Mouse (Mus musculus): ENCODE data around the gene Nmu.

Gene Nmu

DNA sequence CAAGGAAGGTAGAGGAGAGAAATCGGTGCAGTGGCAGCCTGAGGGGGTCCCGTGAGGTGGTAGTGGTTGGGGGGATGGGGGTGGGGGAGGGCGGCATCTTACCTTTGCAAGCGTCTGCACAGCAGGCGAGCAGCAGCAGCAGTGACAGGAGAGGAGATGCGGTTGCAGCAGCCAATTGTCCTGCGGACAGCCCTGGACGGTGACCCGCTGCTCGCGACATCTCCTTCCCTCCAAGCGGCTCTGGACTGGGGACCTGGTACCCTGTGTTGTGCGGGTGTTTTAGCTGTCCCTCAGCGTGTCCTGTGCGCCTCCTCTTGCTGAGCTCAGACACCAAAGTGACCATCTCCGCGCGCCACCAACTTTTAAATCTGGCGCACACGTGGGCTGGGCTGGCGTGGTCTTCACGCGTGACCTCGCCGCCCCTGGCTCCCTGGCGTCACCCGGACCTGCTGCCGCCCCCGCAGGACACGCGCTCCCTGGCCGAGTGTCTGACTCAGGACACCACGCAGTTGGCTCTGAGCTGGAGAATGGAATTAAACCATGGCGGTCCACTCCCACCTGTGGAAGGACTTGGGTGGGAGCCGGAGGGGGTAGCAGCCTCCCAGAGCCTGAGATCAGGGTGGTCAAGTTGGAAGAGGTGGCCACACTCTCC is at the start of gene Nmu:
Gene Nmu (minus strand): TSS at position 336 of the 652 bp plus-strand sequence.
- DNase-seq (ENCODE audit: low read depth, low spot score) = no peak

DNA sequence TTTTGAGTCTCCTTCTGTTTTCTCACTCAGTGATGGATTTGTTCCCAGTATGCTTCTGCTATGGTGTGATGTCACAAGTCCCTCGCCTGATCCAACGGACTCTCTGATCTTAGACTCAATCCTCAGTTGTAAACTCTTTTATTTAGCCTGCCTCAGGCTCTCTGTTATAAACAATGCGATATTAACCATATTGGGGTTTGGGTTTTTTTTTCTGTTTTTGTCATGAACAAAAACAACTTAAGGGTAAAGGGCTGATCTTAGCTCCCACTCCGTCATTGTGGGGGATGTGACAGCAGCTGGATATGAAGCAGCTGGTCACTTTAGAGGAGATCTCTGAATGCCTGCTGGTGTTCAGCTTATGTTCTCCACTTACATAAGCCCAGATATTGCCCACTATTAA is 48.1 kb upstream of the Nmu start:
- DNase-seq (ENCODE audit: low read depth, low spot score) = no peak

DNA sequence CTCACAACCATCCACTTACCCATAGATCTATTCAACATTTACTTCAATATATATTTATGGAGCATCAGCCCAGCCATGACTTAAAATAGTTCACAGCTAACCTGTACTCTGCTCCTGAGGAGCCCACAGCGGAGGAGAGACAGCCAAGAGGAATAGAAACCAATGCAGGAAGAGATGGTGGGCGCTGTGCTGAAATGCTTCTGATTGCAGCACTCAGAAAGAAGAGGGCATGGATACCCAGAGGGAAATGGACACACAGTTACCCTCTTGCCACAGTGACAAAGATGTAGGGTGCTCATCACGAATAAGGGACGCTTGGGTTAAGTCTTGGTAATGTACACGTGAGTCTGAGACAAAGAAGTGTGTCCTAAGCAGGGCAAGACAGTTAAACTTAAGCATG is 30.8 kb upstream of the Nmu start:
- DNase-seq (ENCODE audit: low read depth, low spot score) = no peak

DNA sequence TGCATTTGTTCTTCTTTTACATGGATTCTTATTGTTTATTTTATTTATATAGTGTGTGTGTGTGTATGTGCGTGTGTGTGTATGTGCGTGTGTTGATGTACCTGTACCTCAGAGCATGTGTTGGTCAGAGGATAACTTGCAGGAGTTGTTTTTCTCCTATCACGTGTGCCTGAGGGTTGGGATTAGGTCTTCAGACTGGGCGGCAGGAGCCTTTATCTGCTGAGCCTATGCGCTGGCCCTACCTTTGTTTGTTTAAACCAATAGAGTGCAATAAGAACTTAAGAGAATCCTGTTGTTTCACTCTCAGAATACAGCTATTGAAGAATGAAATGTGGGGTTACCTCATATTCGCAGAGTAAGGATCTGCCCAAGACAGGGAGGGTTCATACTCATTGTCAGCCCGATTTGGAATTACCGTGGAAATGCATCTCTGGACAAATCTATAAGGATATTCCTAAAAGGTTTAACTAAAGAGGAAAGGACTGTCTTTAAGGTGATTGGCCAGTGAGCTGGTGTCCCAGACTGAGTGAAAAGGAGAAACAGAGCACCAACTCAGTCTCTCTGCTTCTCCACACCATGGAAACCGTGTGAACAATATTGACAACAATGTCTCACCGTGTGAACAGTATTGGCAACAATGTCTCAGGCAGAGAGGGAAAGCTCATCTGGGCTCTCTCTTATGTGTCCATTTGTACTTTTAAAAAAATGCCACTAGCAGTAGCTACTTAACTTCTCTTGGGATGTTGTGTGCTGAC is 25.6 kb upstream of the Nmu start:
- no peak for DNase-seq (ENCODE audit: low read depth, low spot score)

DNA sequence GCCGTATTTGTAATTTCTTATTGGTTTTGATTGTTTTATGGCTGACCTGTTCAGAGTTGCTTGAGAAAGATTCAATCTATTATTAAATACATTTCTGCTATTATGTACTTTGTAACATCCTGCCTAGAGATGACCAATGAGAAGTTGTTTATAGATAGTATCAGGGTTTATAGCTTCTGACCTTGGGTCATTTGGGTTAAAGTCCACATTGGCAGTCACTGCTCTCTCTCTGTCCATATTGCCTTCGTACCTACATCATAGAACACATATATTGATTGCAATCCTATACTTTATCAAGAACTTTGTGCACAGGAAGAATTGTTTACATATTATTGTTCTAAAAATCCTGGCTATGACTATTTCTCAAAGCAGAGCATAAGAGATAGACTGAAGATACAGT is 24.9 kb upstream of the Nmu start:
- DNase-seq (ENCODE audit: low read depth, low spot score) = no peak

DNA sequence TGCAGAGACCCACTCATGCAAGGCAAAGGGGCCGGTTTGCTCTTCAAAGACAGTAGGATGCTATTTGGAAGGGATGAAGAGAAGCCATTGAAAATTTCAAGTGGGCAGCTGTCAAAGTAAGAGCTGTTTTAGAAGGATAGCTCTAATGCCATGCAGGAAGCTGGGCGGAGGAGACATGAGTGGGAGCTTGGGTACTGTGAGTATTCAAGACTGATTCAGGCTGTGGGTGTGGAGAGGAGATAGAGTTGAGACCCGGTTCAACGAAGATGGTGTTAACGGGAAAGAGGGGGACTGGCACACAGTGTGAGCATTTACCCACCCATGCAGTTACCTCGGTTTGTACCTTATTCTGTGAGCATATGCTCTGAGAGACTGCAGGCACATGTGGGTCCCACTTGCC is 20.1 kb upstream of the Nmu start:
- no peak for DNase-seq (ENCODE audit: low read depth, low spot score)

DNA sequence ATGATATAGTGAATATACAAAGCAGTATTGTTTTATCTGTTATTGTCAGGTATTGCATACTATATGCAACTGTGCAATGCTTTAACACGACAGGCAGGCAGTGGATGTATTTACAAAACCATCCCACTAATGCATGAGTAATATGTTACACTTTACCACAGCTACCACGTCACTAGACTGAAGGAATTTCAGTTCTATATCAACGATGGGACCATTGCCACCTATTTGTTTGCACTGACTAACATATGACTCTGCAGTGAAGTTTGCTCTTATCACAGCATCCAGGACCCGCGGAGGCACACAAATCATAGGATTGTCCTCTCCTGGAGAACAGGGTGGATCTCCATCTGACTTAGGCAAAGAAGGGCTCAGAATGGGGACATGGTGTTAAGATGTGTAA is 18.2 kb upstream of the Nmu start:
- no peak for DNase-seq (ENCODE audit: low read depth, low spot score)

DNA sequence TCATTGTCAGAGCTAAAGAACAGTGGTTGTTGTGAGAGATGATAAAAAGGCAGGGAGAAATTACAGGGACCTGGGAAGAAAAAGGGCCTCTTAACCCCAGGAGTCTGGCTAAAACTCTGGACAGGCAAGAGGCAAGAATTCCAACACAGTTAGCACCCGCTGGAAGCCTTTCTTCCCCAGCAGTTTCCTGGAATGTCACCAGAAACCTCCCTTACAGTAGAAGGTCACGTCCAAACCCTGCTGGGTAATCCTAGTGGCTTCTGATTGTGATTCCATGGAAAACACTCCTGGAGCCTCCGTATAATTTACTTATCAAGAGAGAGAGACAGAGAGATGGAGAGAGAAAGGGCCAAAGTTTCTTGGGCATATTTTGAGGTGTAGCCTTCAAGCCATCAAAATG is 15.6 kb upstream of the Nmu start:
- no peak for DNase-seq (ENCODE audit: low read depth, low spot score)

DNA sequence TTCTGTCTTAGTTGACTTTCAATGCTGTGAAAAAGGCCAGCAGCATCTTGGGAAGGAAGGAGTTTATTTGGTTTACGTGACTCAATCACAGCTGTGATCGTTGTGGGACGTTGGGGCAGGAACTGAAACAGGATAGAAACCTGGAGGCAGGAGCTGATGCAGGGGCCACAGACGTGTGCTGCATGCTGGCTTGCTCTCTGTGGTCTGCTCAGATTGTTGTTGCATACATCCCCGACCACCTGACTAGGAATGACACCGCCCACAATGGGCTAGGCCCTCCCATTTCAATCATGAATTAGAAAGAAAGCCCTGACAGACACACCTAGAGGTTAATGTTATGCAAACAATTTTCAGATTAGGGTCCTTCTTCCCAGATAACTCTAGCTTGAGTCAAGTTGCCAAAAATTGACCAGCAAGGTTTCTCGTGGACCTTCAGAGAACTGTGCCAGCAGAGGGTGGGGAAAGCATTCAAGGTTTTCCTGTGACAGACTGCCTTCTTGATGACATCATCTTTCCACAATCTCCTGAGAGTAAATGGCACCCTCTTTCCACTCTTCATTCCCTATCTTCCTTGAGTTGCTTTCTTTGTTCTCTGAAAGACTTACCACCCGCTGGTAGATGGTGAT is 5.7 kb upstream of the Nmu start:
- no peak for DNase-seq (ENCODE audit: low read depth, low spot score)

DNA sequence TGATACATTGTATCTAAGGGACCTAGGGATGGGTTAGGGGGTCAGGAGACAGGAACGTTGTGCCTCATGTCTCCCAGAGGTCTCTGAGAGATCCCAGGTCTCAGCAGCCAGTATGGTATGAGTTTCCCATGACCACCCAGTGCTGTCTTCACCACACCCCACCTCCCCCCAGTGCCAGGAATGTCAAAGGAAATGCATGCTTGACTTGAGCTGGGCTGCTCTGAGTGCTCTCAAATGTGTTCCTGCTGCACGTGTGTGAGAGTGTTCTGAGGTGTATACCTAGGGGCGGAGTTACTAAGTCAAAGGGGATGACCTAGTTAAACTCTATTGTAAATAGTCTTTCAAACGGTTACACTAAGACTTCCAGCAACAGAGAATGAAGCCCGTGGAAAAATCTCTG is 1.8 kb upstream of the Nmu start:
- no peak for DNase-seq (ENCODE audit: low read depth, low spot score)

DNA sequence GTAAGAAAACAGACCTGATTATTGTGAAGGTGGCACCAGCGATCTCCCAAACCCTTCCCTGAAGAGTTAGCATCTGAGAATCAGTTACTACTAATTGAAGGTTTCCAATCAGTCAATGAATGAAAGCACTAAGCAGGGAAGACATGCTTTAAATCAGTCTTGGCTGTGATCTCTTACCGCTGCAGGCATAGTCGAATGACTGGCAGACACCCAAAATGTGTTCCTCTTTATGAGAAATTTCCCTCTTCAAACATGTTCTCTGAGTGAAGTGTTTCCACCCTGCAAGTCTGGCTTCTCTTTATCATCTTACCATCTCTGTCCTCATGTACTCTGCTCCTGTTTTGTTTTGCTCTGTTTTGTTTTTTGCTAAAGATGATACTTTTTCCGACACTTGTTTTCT is 2.8 kb downstream of the Nmu start:
- DNase-seq (ENCODE audit: low read depth, low spot score) = no peak

DNA sequence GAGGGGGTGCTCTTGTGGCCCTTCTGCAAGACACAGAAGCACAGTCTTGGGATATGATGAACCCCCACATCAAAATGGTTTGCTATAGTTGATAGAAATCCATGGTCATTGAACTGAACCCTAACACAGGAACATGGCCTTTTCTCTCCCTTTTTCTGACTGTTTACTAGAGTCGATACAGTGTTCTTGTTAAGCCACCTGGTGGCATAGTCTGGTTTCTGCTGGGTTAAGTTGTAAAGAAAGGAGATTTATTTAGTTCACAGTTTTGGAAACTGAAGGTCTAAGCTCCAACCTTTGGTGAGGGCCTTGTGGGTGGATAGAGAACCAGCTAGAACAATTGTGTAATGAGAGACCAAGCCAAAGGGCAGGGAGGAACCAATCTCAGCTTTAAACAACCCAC is 3.5 kb downstream of the Nmu start:
- no peak for DNase-seq (ENCODE audit: low read depth, low spot score)

DNA sequence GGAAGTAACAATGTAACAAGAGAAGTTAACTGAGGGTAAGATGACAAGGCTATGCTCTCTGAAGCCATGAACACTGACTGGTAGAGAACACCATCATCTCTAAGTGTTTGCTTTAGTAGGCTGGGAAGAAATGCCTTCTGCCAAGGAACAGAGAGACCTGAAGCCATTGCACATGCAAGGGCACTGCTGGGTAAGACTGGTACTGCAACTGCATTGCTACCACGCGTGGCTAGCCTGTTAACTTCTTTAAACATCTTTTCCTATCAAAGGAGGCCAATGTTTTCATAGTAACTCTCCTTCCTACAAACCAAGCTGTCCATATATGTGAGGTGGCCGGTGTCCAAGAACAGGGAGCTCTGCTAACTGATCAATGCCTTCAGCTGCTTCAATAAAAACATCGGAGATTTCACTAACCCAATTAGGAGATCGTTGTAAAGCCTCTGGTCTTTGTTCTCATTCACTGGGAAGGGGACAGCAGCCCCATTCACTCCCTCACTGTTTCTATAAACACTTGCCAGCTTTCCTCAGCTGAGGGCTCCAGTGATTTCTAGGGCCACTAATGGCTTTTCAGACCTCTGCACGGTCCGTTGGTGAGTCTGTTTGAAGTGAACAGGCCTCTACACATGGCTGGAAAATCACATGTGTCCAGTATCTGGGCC is 11.5 kb downstream of the Nmu start:
- no peak for DNase-seq (ENCODE audit: low read depth, low spot score)

DNA sequence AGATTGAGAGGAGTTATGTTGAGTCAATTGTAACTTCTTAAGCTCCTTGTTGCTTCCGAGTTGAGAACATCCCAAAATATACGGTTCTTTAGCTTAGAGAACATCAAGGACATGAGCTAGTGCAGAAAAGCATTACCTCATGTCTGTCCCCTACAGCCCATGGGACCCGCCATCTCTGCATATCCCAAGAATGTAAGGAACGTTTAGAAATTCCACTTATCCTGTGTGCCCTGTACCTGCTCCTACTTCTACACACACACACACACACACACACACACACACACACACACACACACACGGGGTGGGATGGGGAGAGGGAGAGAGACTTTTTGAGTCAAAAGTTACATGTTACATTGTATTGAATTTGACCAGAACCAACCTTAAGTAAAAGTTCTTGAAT is 12.1 kb downstream of the Nmu start:
- no peak for DNase-seq (ENCODE audit: low read depth, low spot score)

DNA sequence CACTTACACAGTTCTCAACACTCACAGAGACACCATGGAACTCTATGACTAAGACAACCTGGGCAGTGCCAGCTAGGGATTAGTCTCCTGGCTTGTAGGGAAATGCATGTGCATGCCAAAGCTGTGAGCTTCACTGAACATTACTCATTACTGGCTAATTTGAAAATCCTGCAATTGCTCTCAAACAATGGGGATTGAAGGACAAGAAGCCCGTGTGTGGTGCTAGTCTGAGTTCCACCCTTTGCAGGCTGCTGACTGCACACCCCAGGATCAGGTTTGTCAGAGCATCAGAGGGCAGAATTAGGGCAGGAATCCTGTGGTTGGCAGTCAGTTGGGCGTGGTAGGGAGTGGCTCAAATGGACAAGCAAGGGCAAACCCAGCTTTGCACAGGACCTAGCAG is 17.5 kb downstream of the Nmu start:
- no peak for DNase-seq (ENCODE audit: low read depth, low spot score)

DNA sequence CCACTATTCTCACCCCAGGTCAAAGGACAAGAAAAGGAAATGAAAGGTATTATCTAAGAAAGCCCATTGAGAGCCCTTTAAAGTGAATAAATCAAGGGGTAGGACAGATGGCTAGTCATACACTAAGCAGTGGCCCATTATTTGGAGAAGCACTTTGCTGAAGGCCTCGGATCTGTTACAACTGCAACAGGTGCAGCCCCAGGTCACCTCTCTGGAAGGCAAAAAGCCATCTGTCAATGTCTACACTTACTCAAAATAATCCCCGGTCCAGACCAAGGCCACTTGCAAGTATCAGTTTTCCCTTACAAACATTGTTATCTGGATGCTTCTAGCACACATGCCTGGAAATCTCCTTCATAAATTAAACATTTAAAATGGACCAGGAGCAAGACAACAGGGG is 22.7 kb downstream of the Nmu start:
- DNase-seq (ENCODE audit: low read depth, low spot score) = no peak

DNA sequence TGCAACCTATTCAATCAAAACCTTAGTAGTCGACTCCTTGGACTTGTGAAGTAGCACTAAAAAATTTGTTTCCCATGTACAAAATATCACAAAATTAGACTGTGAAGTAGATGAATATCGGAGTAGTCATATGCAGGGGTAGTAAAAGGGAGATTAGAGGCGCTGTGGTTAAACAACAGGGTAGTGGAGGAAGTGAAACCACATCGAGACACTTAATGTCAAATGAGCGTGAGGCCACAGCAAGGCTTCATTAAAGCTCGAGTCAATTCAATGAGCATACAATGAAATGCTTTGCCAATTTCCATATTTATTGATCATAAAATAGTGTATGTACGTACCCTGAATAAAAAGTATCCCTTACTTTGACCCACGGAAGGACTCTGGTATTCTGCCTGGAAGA is 26.5 kb downstream of the Nmu start:
- peak; percentile 13 for DNase-seq (ENCODE audit: low read depth, low spot score)

DNA sequence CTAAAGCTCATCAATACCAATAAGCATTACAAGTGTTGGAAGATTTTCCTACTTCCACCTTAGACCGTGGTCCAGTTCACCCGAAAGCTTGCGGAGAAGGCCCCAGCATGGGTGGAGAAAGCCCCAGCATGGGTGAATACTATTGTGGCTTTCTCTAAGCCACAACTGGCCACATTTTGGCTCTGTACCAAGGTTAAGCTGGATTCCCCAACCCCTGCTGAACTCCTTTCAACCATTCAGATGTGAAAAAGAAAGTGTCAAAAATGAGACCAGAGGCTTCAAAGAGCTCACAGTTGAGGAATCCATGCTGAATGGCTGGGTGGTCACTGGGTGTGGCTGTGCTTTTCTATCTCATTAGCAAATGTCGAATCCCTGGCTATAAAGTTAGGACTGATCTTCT is 29.8 kb downstream of the Nmu start:
- DNase-seq (ENCODE audit: low read depth, low spot score) = no peak

DNA sequence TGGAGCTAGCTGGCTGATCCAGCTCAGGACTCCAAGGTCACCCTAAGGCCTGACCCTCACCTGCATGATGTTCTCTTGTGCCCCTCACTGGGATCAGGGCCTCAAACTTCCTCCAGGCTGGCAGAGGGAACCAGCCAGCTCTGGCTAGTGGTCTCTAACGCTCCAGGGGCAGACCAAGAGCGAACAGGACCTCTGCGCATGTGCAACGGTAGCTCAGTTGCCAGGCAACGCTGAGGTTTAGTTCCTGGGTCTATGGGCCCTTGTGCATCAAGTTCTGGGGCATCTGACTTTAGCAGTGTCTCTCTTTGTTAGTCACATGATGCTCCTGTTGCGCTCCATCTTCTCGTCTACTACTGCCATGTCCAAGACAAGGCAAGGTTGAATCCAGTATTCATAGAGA is 32.6 kb downstream of the Nmu start, which contains the start of gene Pdcl2:
Gene Pdcl2 (minus strand): TSS at position 204 of the 400 bp plus-strand sequence.
- no peak for DNase-seq (ENCODE audit: low read depth, low spot score)

DNA sequence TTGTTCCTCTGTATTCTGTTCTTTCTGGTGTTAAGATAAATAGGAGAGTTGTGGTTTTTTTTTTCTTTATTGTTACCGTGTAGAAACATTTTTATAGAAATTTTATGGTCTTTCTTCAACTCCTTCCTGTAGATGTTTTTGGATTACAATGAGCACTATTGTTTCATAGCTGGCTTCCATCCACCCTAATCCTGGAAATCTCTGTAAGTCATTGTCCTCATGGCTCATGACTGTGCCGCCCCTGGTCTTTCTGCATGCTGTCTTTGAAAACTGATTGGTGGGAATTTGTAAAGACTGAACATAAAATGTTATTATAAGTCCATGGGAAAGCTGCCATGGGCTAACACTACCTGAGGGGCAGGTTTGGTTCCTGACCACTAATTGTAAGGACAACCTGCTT is 36.3 kb downstream of the Nmu start:
- DNase-seq (ENCODE audit: low read depth, low spot score) = no peak

DNA sequence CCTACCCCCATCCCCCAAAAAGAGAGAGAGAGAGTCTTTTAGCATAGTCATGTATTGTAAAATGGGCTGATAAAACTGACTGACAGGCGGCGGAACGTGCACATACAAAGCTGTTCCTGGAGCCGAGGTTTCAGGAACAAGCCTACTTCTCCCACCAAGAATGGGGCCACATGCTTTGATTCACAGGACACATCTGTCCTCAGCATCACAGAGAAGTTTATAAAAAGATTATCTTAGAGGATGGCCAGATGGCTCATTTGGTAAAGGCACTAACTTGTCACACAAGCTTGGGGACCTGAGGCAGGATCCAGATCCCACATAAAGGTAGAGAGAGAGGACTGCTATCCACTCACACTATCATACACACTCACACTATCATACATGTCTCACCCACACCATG is 38.5 kb downstream of the Nmu start:
- DNase-seq (ENCODE audit: low read depth, low spot score) = no peak

Measured in CD4-positive, CD25-positive, alpha-beta regulatory T cell, adult 2 months (primary cell).